Mouse (Mus musculus): ENCODE results near the gene Magi3.

- TF ChIP-seq EP300 (IDR thresholded peaks at IDR 0.05) (no peak), CTCF (IDR thresholded peaks at IDR 0.05) (no peak)
Measured at GRCm38 (mm10) chr3:104189234-104189633, 30.9 kb downstream of the Magi3 start.

Measured in lung, postnatal 0 days (tissue).